Mouse (Mus musculus) adipocyte (in vitro differentiated cells): ENCODE measurements at regions not wholly inside any gene's neighbourhood (a gene's known extent, or its start where the extent isn't known, plus 50 kb on each side); places are given as distances from the start of the nearest gene placed in this dataset.
A peak's percentile ranks its signal among the peaks of the same experiment; 100 is the strongest.

Source experiments
- DNase-seq: peaks from one replicate; pipeline ENCODE4 v3.0.0-alpha.2; 2016; ENCODE audit warnings: low spot score

DNA sequence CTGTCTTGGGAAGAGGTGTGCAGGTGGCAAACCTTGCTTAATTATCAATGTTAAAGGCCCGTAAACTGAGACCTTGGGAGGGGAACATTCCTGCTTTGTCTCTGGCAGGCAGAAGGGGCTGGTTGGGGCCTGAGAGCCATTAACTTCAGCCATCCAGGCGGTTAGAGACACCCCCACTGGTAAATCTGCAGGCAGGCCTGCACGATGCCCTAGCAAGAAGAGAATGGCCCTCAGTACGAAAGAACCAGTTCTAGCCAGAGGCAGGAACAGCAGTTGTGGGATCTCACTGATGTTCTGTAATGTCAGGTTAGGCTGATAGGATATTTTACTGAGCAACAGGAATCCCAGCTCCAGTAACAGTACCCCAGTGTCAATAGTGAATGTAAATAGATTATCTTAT, 70.5 kb downstream of the Apip start:
- DNase-seq: no peak

DNA sequence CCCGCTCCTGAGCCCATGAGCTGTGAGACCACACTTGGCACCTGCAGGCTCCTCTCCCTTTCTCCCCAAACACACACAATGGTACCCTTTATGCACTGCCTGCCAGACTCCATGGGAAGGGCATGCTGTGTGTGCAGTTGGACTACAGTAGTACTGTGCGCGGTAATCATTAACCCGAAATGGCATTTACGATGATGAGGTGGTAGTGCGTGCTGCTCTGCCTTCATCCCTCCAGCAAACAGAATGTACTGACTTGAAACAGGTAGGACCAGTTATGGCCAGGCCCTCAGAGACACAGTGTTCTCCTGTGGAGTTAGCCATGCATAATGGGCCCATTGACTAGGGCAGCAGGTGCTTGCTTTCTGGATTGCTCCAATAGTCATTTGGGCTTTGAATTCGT, 70.9 kb downstream of the Apip start:
- DNase-seq: no peak

DNA sequence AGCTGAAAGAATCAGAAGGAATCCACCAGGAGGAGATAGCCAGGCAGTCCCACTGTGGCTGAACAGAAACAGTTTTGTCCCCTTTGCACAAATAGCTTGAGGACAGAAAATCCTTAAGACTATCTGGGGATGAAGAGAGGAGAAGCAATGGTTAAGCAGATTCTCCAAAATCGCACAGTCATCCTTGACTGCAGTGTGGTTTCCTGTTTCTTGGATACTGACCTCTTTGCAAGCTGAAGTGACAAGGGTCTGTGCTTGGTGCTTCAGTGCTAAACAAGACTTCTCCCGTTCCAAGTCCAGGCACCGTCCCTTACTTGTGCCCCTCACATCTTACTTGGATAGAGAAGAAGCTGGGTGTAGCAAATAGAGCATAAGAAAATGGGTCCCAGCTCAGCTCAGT, 71.6 kb downstream of the Apip start:
- DNase-seq: no peak

DNA sequence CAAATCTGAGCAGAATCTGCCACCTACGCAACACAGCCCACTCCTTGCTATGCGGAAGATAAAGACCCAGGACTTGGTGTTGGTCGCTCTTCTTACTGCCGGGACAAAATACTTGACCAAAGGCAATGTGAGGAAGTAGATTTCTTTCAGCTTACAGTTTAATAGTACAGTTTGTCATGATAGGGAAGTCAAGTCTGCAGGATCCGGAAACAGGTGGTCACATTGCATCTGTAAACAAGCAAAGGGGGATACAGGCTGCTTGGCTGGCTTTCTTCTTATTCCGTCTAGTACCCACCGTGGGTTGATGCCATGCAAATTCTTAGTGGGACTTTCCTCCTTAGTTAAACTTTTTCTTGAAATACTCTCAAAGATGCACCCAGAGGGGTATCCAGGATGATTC, 72.7 kb downstream of the Apip start:
- DNase-seq: no peak

DNA sequence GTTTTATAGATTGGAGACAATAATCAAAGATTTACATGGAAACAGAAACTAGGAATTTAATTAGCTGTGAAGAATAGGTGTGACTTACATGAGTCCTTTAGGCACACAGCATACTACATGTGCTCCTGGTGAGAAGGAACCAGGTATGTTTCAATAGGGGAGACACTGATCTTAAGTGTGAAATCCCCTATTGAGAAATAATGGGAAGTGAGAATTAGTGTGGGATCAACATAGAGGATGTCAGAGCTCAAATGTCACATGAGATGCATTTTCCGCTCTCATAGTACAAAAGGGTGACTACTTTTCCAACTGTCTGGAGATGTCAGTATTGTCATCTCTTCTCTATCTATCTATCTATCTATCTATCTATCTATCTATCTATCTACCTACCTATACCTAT, 79.8 kb downstream of the Apip start:
- no peak for DNase-seq

DNA sequence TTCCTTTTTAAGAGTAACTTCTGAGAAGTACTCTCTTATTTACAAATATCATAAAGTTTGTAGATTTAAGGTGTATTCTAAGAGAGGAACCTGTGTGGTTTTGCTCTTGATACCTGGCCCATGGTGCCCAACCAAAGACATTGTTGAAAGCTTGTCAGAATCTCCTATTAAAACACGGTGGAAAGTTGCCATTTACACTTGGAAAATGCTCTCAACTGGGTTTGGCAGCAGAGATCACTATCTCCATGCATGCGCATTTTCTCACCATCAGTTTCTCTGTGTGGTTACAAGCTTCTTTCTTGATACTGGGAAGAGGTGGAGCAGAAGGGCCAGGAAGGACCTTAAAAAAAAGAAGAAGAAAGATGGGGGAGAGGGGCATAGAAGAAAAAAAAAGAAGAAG, 94.3 kb downstream of the Apip start:
- no peak for DNase-seq

DNA sequence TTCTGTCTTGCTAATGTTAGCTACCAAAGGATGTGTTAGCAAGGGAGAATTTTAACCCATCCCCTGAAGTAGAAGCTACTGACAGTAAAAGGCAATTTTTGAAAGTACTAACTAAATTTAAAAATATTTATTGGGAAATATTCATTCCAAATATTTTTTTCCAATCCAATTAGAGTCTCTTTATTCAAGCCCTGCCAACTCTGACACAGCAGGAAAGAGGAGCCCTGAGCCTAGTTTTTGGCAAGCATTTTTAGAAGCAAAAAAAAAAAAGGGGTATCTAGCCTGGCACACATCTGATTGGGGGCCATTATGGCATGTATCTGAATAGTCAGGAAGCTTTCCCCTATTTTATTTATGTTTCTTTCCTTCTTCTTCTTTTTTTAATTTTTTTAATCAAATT, 94.8 kb downstream of the Apip start:
- no peak for DNase-seq

DNA sequence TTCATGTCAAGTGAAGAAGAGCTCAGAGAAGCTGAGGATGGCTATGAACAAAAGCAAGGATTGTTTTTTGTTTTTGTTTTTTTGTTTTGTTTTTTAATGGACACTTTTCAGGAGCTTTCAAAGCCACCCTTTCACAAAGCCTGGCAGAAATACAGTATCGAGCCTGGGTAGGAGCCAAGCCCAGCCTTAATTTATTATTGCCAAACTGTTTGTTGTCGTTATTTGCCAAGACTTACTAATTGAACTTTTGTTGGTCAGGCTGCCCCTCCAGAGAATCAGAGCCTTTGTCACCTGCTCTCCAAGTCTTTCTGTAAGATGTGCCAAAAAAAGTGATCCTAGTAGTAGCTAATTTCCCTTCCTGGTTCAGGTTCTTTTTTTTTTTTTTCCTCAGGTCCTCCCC, 103.9 kb downstream of the Apip start:
- no peak for DNase-seq

DNA sequence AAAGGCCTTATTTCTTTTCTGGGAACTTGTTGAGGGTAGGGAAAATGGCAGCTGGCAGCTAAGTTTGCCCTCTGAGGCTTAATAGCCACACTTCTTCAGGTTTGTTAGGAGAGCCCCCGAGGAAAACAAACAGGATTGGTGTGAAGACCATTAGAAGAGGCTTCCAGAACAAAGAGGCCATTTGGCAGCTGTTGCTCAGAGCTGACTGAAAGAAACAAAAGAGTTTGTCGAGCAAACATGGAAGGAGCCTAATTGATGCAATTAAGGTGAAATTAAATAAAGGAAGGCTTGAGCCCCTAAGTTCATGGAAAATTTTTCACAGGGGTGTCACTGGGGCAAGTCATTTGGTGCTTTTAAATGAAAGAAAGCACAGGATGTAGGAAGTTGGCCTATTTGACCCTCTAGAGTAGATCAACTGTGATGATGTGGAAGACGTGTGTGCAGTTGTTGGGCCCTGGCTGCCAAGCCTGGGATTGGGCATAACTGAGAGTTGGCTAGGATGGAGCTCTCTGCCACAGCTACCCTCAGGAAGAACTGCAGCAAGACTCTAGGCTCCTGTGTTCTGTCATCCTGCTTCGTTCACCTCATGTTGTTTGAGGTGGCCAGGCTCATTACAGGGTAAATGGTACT, 106.9 kb downstream of the Apip start:
- DNase-seq: no peak

DNA sequence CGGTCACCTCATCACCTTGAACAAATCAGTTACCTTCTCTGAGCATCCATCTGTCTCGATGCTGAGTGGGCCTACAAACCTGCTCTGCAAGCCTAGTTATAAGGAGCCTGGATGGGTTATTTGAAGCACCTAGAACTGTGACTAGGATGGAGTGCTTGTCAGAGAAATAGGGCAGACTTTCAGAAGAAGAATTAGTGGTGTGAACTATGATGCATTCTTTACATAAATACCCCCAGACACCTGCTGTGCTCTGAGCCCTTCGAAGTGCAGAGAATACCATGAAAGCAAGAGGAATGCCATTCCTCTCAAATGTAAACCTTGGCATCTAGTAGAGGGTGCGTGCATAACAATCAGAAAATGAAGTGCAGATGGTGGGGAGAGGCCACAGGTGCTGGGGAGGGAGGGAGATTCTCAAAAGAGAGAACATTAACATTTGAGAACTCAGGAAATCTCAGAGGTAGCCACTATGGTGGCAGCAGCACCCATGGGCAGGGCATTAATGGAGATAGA, 113.3 kb downstream of the Apip start:
- no peak for DNase-seq

DNA sequence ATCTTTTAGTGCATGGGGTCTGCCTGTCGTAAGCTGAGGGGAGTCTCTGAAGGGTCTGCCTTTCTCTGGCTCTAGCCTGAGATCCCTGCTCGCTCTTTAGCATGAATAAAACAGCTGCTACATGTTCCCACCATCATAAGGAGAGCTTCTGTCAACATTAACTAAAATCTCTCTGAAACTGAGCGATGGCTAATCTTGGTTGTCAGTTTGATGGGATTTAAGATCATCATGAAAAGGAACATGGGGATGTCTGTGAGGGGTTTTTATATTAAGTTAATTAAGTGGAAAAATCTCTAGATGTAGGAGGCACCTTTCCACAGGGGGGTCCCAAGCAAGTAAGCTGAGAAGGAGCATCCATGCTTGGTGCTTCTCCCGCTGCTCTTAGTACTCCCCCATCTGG, 110.5 kb downstream of the Ehf start:
- no peak for DNase-seq

DNA sequence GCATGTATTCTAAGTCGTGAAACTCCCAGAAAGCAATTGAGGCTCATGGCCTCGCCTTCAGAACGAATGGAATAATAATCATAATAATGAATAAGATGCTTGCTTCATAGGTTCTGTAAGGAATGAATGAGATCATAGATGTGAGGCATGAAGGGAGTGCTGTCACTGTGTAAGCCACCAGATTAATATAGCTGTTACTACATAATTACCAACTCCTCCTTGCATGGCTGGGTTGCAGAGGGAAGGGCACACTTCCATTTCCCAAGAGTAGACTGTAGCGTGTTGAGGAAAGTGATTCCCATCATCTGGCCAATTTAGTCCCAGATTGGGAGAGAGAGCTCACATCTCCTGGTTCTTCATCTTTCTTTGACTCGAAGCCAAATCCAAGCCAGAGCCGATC, 102.8 kb downstream of the Ehf start:
- no peak for DNase-seq

DNA sequence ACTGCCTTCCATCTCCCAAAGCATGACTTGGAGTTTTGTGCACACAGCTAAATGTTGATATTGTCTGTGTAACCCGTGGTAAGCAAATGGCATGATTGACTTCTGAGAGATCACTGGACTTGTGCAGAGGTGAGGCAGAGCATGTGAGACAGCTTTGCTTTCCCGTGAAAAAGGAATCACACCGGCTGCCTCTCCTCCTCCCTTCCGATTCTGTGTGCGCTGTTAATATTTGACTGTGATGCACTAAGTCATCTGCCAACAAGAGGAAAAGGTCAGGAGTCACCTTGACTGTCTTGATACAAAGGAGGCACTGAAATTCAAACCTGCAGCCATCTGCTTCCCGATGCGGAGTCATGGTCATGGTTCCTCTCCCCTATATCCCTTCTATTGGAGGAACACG, 98.0 kb downstream of the Ehf start:
- DNase-seq: no peak

DNA sequence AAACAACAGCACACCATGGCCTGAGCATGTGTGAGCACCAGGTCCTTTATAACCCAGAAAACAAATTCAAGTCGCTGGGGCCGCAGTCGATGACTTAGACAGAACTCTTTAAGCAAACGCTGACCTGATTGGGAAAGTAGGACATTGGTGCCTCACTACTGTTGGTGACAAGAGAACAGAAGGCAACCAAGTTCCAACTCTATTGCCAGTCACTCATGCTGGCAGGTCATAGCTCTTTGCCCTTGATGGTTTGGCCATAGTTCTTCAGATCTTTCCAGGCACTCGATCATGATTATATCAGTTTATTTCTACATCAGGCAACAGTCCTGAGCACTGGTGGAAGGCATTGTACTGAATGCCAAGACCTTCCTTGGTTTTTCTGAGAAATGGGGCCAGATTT, 94.7 kb downstream of the Ehf start:
- DNase-seq: no peak

DNA sequence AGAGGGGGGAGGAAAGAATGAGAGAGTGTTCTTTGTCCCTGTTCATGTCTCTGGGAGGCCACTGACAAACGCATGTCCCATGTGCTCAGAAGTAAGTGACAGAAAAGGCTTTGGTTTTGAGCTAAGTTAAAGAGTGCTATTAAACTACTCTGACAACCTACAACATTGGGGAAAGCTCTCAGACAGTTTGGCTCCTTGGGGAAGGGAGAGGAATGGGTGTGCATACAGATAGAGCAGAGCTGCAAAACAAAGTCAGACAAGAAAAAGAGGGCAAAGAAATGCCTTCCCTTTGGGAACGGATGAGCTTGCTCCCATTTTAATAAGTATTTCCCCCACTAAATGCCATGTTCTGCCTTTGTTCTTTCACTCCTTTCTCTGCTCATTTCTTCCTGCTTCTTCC, 94.0 kb downstream of the Ehf start:
- no peak for DNase-seq

DNA sequence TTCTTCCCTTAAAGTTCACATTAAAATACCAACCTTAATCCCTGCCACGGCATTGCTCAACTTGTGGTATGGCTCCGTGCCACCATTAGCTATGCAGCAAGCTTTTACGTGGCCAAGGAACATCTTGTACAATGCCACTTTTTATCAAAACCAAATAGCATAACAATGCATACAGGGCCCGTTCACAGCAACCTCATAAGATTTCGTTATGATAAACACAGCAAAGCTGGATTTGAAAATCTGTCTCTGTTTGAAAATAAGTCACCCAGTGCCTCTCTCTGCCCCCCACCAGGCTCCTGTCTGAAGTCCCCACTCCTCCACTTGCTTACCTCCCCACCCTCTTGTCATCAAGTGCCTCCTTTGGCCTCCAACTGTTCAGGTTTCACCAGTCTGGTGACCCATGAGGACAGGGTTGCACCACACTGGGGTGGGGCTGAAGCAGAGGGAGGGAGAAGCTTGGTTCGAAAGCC, 93.5 kb downstream of the Ehf start:
- DNase-seq: peak; percentile 22

DNA sequence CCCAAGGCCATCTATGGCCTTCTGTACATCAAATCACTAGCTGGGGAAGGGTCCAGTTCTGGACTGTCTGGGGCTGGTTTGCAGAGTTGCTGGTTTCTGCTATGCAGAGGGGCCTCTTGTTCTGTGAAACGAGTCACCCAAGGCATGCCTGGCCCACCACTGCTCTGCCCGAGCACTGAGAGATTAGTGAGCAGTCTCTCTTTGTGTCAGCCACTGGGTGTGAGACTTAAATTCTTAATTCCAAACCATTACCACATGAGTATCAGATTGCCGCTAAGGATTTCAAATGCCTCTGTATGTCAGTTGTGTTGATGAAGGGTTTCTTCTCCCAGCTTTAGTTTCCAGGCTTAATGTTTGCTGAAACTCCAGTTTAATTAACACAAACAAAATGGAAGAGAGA, 91.9 kb downstream of the Ehf start:
- DNase-seq: no peak
